Mouse (Mus musculus) bone marrow macrophage, adult 2 months (primary cell): ENCODE data around the gene Tppp3.

ENCODE experiments used
- CTCF ChIP-seq: IDR thresholded peaks from 2 replicates; pipeline ENCODE4 v1.5.1; 2012; ENCODE audit warnings: low read depth, mild to moderate bottlenecking, low read length, moderate library complexity
- POLR2A ChIP-seq: IDR thresholded peaks from 2 replicates; pipeline ENCODE4 v1.6.1; 2012; ENCODE audit warnings: mild to moderate bottlenecking, low read depth, low read length, borderline replicate concordance

DNA sequence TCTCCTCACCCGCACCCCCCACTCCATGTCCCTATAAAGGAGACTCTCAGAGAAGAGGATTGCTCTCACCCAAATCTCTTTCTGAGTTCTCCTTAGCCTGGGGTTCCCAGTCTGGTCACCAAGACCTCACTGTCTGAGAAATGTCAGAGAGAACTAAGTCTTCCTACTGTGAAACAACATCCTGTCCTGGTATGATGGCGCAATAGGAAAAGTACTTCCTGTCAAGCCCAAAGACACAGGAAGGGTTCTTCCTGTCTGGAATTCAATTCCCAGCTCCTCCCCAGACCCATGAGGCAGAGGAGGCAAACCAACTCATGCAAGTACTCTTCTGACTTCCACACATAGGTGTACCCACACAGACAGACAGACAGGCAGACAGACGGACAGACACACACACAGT is 33.3 kb upstream of the Tppp3 start:
- no peak for TF ChIP-seq CTCF
- no peak for TF ChIP-seq POLR2A
